Mouse (Mus musculus) limb, embryonic 10.5 days (tissue): ENCODE measurements around the gene Siglecf. TPM values are rescaled to one million over a fixed set of nuclear protein-coding genes. Genes with fewer than 3 reads are reported as not detected.

Experiments
- DNase-seq: peaks from one replicate; pipeline ENCODE4 v3.0.0-alpha.2; 2017; ENCODE audit warnings: low spot score
- H3K27ac ChIP-seq: fragments of 300-500 bp; sonication (generic); 2 replicates; pipeline ENCODE4 v1.5.1; 2016; ENCODE audit warnings: mild to moderate bottlenecking
- H3K27me3 ChIP-seq: fragments of 300-500 bp; sonication (generic); 2 replicates; pipeline ENCODE4 v1.6.1; 2016; ENCODE audit warnings: low read depth, mild to moderate bottlenecking; ENCODE audit not compliant: poor library complexity, severe bottlenecking
- H3K36me3 ChIP-seq: fragments of 300-500 bp; sonication (generic); 2 replicates; pipeline ENCODE4 v1.6.1; 2016; ENCODE audit warnings: mild to moderate bottlenecking, moderate library complexity
- H3K4me1 ChIP-seq: fragments of 300-500 bp; sonication (generic); 2 replicates; pipeline ENCODE4 v1.6.1; 2016
- H3K4me3 ChIP-seq: fragments of 300-500 bp; sonication (generic); 2 replicates; pipeline ENCODE4 v1.5.1; 2016; ENCODE audit warnings: mild to moderate bottlenecking, moderate library complexity
- H3K9me3 ChIP-seq: fragments of 300-500 bp; sonication (generic); replicated peaks from 2 replicates; pipeline ENCODE4 v1.6.1; 2016; ENCODE audit warnings: mild to moderate bottlenecking
- WGBS: fragments of 180-500 bp; shearing (Covaris S2); methylation state at CpG from one replicate; pipeline ENCODE4 v1.1.7; 2016; 5-methylcytosine and 5-hydroxymethylcytosine counted together
- polyA plus RNA-seq: library from polyadenylated mRNA; unstranded; fragments of >200 nt; fragmentation: Nextera tagmentation; extraction: Ambion mirVana; gene quantifications from 2 replicates; pipeline ENCODE4 v1.2.1, GENCODE M21; 2016

The Siglecf gene
- polyA plus RNA-seq, 1 experiment from 2014 or later, result 0.29 TPM

DNA sequence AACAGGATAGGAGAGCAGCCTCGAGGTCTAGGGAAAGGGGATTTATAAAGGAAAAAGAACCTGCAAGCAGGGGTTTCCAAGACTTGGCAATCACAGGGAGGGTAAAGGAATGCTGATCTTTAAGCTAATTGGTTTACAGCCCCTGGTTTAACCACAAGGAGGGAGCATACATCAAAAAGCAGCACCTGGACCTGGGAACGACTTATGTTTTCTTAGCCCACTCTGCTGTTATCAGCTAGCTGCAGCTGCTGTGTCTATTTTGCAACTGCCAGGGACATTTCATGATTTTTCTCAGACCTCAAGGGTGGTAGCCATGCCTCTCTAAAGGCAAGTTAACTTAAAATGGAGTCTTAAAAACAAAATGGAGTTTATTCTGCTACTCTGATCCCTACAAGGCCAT, 51.6 kb downstream of the Siglecf start:
- no peak overlapping the region for H3K27ac ChIP-seq
- no peaks in the 10 kb centered on the region for H3K36me3 ChIP-seq
- H3K27me3 ChIP-seq, result no peaks in the 10 kb centered on the region
- no peak overlapping the region for H3K4me3 ChIP-seq
- WGBS, result 39% methylated on average over 2 of the region's 2 CpGs
- no peaks in the 10 kb centered on the region for H3K9me3 ChIP-seq
- H3K4me1 ChIP-seq, result no peaks in the 10 kb centered on the region
- no peak for DNase-seq

DNA sequence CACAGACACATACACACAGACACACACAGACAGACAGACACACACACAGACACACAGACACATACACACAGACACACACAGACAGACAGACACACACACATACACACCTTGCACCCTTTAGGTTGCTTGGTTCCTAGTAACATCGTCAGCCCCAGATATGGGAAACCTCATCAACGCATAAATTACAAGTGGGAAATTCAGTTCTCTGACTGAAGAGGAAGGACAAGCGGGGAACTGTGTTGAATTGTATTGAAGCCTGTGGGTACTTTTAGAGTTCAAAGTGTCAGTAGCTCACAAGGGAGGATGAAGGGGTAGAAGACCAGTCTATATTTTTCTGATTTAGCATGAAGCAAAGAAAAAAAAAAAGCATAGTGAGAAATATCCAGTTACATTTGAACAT, 56.4 kb downstream of the Siglecf start:
- H3K9me3 ChIP-seq, result no peaks in the 10 kb centered on the region
- 89% methylated on average over 3 of the region's 3 CpGs for whole genome bisulfite sequencing
- no peaks in the 10 kb centered on the region for H3K36me3 ChIP-seq
- no peak for DNase-seq
- peaks cover 6% of the 10 kb centered on the region for H3K4me1 ChIP-seq
- H3K27ac ChIP-seq, result no peak overlapping the region
- no peak overlapping the region for H3K4me3 ChIP-seq
- no peaks in the 10 kb centered on the region for H3K27me3 ChIP-seq

DNA sequence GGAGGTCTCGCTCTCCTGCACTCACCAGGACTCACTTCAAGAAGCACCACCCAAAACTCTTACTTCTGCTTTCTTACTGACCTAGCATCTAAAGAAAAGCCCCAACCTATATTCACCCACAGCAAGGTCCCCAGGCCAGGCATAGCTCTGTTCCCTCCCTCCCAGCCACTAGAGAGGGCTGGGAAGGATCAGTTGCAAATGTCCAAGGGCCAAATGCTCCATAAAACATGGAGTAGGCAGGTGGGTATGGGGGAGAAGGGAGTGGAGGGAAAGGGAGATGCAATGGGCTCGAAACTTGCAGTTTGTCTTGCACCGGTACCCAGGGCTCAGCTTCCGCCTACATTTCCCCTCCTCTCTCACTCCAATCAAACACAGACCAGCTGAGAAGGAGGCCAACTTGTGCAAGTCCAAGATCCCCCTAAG, 57.0 kb downstream of the Siglecf start, which contains the start of gene Siglecg:
Gene Siglecg (plus strand): TSS at position 74 of the 423 bp plus-strand sequence.
- Histone ChIP-seq H3K27me3 (no peaks in the 10 kb centered on the region), H3K9me3 (no peaks in the 10 kb centered on the region), H3K36me3 (no peaks in the 10 kb centered on the region), H3K4me3 (no peak within 1 kb of the TSS), H3K4me1 (peaks cover 6% of the 10 kb centered on the region), H3K27ac (no peak within 1 kb of the TSS)
- WGBS, result 81% methylated on average over 4 of the region's 4 CpGs
- DNase-seq, result no peak

DNA sequence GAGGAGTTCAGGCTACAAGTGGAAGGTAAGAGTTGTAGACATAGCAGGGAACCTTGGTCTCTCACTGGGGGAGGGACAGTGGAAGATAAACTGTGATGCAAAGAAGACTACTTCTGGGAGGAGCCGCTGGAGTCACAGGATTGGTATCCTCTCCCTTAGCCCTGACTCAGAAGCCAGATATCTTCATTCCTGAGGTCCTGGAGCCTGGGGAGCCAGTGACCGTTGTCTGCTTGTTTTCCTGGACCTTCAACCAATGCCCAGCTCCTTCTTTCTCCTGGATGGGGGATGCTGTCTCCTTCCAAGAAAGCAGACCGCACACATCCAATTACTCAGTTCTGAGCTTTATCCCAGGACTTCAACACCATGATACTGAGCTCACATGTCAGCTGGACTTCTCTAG, 57.9 kb downstream of the Siglecf start:
- Histone ChIP-seq H3K36me3 (no peaks in the 10 kb centered on the region), H3K4me3 (no peak overlapping the region)
- 86% methylated on average over 3 of the region's 3 CpGs for WGBS

More for the DNA sequence above, 57.9 kb downstream of the Siglecf start:
- no peak for DNase-seq
- Histone ChIP-seq H3K27me3 (no peaks in the 10 kb centered on the region), H3K27ac (no peak overlapping the region), H3K4me1 (peaks cover 6% of the 10 kb centered on the region), H3K9me3 (no peaks in the 10 kb centered on the region)

Other genes starting within 250 kb of the Siglecf start
- not detected in 2 replicates for gene Zfp936, start 237.1 kb upstream of the Siglecf start, polyA plus RNA-seq
- 8.4 and 11.0 TPM in 2 replicates for gene Zfp715, start 38.0 kb upstream of the Siglecf start, polyA plus RNA-seq
- gene Siglecg, start 56.9 kb downstream of the Siglecf start, polyA plus RNA-seq, result 0.26 TPM in 2 replicates
- not detected in 2 replicates for gene Lim2, start 76.3 kb downstream of the Siglecf start, polyA plus RNA-seq
- 0.28 TPM in 1 of 2 replicates, not detected in the other for gene Nkg7, start 85.7 kb downstream of the Siglecf start, polyA plus RNA-seq
- gene Cldnd2, start 89.4 kb downstream of the Siglecf start, polyA plus RNA-seq, result not detected in 2 replicates
- gene Etfb, start 92.7 kb downstream of the Siglecf start, polyA plus RNA-seq, result 240 and 248 TPM in 2 replicates
- 0.78 TPM in 1 of 2 replicates, not detected in the other for gene Gm45233, start 92.8 kb downstream of the Siglecf start, polyA plus RNA-seq
- gene Vsig10l, start 111.8 kb downstream of the Siglecf start, polyA plus RNA-seq, result 1.2 and 1.3 TPM in 2 replicates
- gene Iglon5, start 138.7 kb downstream of the Siglecf start, polyA plus RNA-seq, result 0.21 and 0.46 TPM in 2 replicates
- not detected in 2 replicates for gene 4931406B18Rik, start 154.6 kb downstream of the Siglecf start, polyA plus RNA-seq
- 0.48 and 0.59 TPM in 2 replicates for gene Cd33, start 193.1 kb downstream of the Siglecf start, polyA plus RNA-seq
- 4.3 and 5.4 TPM in 2 replicates for gene Zfp658, start 210.9 kb downstream of the Siglecf start, polyA plus RNA-seq
- gene Zfp719, start 228.3 kb downstream of the Siglecf start, polyA plus RNA-seq, result 13.3 and 15.4 TPM in 2 replicates